Mouse (Mus musculus) small intestine, adult 2 months (tissue): ENCODE results near the gene Actbl2. TPM values are rescaled to one million over a fixed set of nuclear protein-coding genes. Genes with fewer than 3 reads are reported as not detected.

ENCODE experiments used
- H3K27ac ChIP-seq: fragments of 200-500 bp; 2 replicates; pipeline ENCODE4 v1.5.1; 2012; ENCODE audit warnings: low read depth, low read length, control low read depth, inconsistent platforms; ENCODE audit not compliant: insufficient read depth
- H3K27me3 ChIP-seq: fragments of 200-500 bp; 2 replicates; pipeline ENCODE4 v1.6.1; 2012; ENCODE audit warnings: mild to moderate bottlenecking, moderate library complexity, low read length, inconsistent platforms; ENCODE audit not compliant: control insufficient read depth, insufficient read depth
- H3K36me3 ChIP-seq: fragments of 200-500 bp; 2 replicates; pipeline ENCODE4 v1.6.1; 2012; ENCODE audit warnings: mild to moderate bottlenecking, low read length, control low read depth, inconsistent platforms; ENCODE audit not compliant: control insufficient read depth, insufficient read depth
- H3K4me1 ChIP-seq: fragments of 200-500 bp; 2 replicates; pipeline ENCODE4 v1.6.1; 2012; ENCODE audit warnings: low read length, inconsistent platforms, mixed read lengths; ENCODE audit not compliant: control insufficient read depth, insufficient read depth, insufficient read length
- H3K4me3 ChIP-seq: fragments of 200-500 bp; 2 replicates; pipeline ENCODE4 v1.5.1; 2012; ENCODE audit warnings: low read depth, mild to moderate bottlenecking, control low read depth, inconsistent platforms, low read length, moderate library complexity
- CTCF ChIP-seq: fragments of 200-500 bp; IDR thresholded peaks from 2 replicates; pipeline ENCODE4 v1.5.1; 2012; ENCODE audit warnings: low read depth, mild to moderate bottlenecking, control low read depth, inconsistent platforms, low read length, moderate library complexity, mixed read lengths; ENCODE audit not compliant: insufficient replicate concordance, insufficient read length; ENCODE audit errors: extremely low read depth
- POLR2A ChIP-seq: fragments of 200-500 bp; IDR thresholded peaks from 2 replicates; pipeline ENCODE4 v1.6.1; 2012; ENCODE audit warnings: low read depth, mild to moderate bottlenecking, control low read depth, inconsistent platforms, low read length, moderate library complexity
- WGBS: fragments of 180-500 bp; shearing (Covaris S2); methylation state at CpG from one replicate; pipeline ENCODE4 v1.1.7; 2018; 5-methylcytosine and 5-hydroxymethylcytosine counted together
- polyA plus RNA-seq: library from polyadenylated mRNA; depleted of rRNA; stranded (reverse); fragments of >200 nt; gene quantifications from 2 replicates; pipeline ENCODE4 v1.2.3, GENCODE M21; 2012; rRNA removed

Actbl2 gene
- polyA plus RNA-seq, result not detected in 2 replicates

GRCm38 (mm10) chr13:111254713-111255112 is at the start of gene Actbl2:
Actbl2 (plus strand) TSS chr13:111255013.
- TF ChIP-seq CTCF (no peak), POLR2A (no peak)
- H3K27me3 ChIP-seq, result no peaks in the 10 kb centered on the region
- H3K27ac ChIP-seq, result no peak within 1 kb of the TSS
- 86% methylated on average over 5 of the region's 5 CpGs for WGBS
- H3K36me3 ChIP-seq, result no peaks in the 10 kb centered on the region
- H3K4me1 ChIP-seq, result no peaks in the 10 kb centered on the region
- H3K4me3 ChIP-seq, result no peak within 1 kb of the TSS

GRCm38 (mm10) chr13:111210649-111211378 is 44.0 kb upstream of the Actbl2 start:
- H3K4me1 ChIP-seq, result no peaks in the 10 kb centered on the region
- no peaks in the 10 kb centered on the region for H3K36me3 ChIP-seq
- H3K4me3 ChIP-seq, result no peak overlapping the region
- no peaks in the 10 kb centered on the region for H3K27me3 ChIP-seq
- 64% methylated on average over 8 of the region's 8 CpGs for WGBS
- H3K27ac ChIP-seq, result no peak overlapping the region
- TF ChIP-seq POLR2A (no peak), CTCF (no peak)

- 77% methylated on average over 5 of the region's 5 CpGs for WGBS
- TF ChIP-seq CTCF, result no peak
- TF ChIP-seq POLR2A, result no peak
These were observed 26.0 kb upstream of the Actbl2 start for GRCm38 (mm10) chr13:111228768-111229167.

GRCm38 (mm10) chr13:111229541-111229940 is 25.3 kb upstream of the Actbl2 start:
- 93% methylated on average over 6 of the region's 6 CpGs for WGBS
- H3K27me3 ChIP-seq, result no peaks in the 10 kb centered on the region; the same call in 1 of the 2 replicates
- H3K27ac ChIP-seq, result no peak overlapping the region
- H3K36me3 ChIP-seq, result no peaks in the 10 kb centered on the region
- no peaks in the 10 kb centered on the region for H3K4me1 ChIP-seq
- H3K4me3 ChIP-seq, result no peak overlapping the region
- no peak for TF ChIP-seq POLR2A
- no peak for TF ChIP-seq CTCF

More at GRCm38 (mm10) chr13:111228768-111229167, 26.0 kb upstream of the Actbl2 start:
- H3K4me3 ChIP-seq, result no peak overlapping the region
- no peaks in the 10 kb centered on the region for H3K4me1 ChIP-seq
- no peaks in the 10 kb centered on the region; the same call in 1 of the 2 replicates for H3K27me3 ChIP-seq
- H3K36me3 ChIP-seq, result no peaks in the 10 kb centered on the region
- H3K27ac ChIP-seq, result no peak overlapping the region

GRCm38 (mm10) chr13:111232416-111232815 is 22.4 kb upstream of the Actbl2 start:
- no peak for TF ChIP-seq POLR2A
- no peak for TF ChIP-seq CTCF
- 90% methylated on average over 7 of the region's 7 CpGs for WGBS

GRCm38 (mm10) chr13:111233356-111233755 is 21.5 kb upstream of the Actbl2 start:
- Histone ChIP-seq H3K36me3 (no peaks in the 10 kb centered on the region), H3K4me1 (no peaks in the 10 kb centered on the region), H3K4me3 (no peak overlapping the region), H3K27me3 (no peaks in the 10 kb centered on the region), H3K27ac (no peak overlapping the region)
- 62% methylated on average over 5 of the region's 5 CpGs for WGBS
- TF ChIP-seq CTCF (no peak), POLR2A (no peak)

More at GRCm38 (mm10) chr13:111232416-111232815, 22.4 kb upstream of the Actbl2 start:
- Histone ChIP-seq H3K36me3 (no peaks in the 10 kb centered on the region), H3K27me3 (no peaks in the 10 kb centered on the region), H3K4me1 (no peaks in the 10 kb centered on the region), H3K4me3 (no peak overlapping the region), H3K27ac (no peak overlapping the region)

- Histone ChIP-seq H3K27me3 (no peaks in the 10 kb centered on the region), H3K4me1 (no peaks in the 10 kb centered on the region), H3K27ac (no peak overlapping the region), H3K4me3 (no peak overlapping the region), H3K36me3 (no peaks in the 10 kb centered on the region)
- WGBS, result 84% methylated on average over 3 of the region's 3 CpGs
- no peak for TF ChIP-seq POLR2A
- TF ChIP-seq CTCF, result no peak
These were observed 20.2 kb upstream of the Actbl2 start for GRCm38 (mm10) chr13:111234573-111234972.
